Mouse (Mus musculus): ENCODE results near the gene Irak2. TPM values are rescaled to one million over a fixed set of nuclear protein-coding genes. Genes with fewer than 3 reads are reported as not detected.
"Not testable (repeated sequence)": the region's sequence is repeated elsewhere in the genome, so short reads cannot be mapped to it uniquely, and the experiment has no call there.

The Irak2 gene
- polyA plus RNA-seq, 1 experiment from 2014 or later = 19.8 TPM

GRCm38 (mm10) chr6:113697222-113698205 lies 59.2 kb downstream of the Irak2 start:
- Histone ChIP-seq H3K36me3 (ENCODE audit: control insufficient read depth, insufficient read depth, low read length) (no peaks in the 10 kb centered on the region), H3K9me3 (ENCODE audit: control insufficient read depth, low read length) (no peaks in the 10 kb centered on the region), H3K4me1 (ENCODE audit: control insufficient read depth, insufficient read depth, low read length) (peaks cover 26% of the 10 kb centered on the region), H3K27ac (ENCODE audit: low read length) (peak overlapping the region; percentile 90), H3K9ac (ENCODE audit: low read depth, low read length) (peak overlapping the region; percentile 91), H3K27me3 (replicated peaks; ENCODE audit: control insufficient read depth, insufficient read depth, low read length) (no peaks in the 10 kb centered on the region), H3K4me3 (ENCODE audit: low read length) (peak overlapping the region; percentile 91), H3K4me2 (ENCODE audit: low read depth, low read length) (peak overlapping the region; percentile 83)
- WGBS = under 1% methylated on average over 103 of the region's 113 CpGs
- no peak; the same call in 1 of the 2 replicates for ATAC-seq

GRCm38 (mm10) chr6:113712718-113713117 lies 74.5 kb downstream of the Irak2 start:
- no peak overlapping the region for H3K9ac ChIP-seq (ENCODE audit: low read depth, low read length)
- ATAC-seq = peak; percentile 56; the same call in 1 of the 2 replicates
- no peaks in the 10 kb centered on the region for H3K9me3 ChIP-seq (ENCODE audit: control insufficient read depth, low read length)
- H3K36me3 ChIP-seq (ENCODE audit: control insufficient read depth, insufficient read depth, low read length) = peaks cover 23% of the 10 kb centered on the region
- peaks cover 10% of the 10 kb centered on the region; the same call in 1 of the 2 replicates for H3K4me1 ChIP-seq (ENCODE audit: control insufficient read depth, insufficient read depth, low read length)
- H3K4me3 ChIP-seq (ENCODE audit: low read length) = no peak overlapping the region
- H3K4me2 ChIP-seq (ENCODE audit: low read depth, low read length) = no peak overlapping the region
- WGBS = 80% methylated on average over 3 of the region's 3 CpGs
- peak overlapping the region; percentile 26 for H3K27ac ChIP-seq (ENCODE audit: low read length)
- no peaks in the 10 kb centered on the region for H3K27me3 ChIP-seq (replicated peaks; ENCODE audit: control insufficient read depth, insufficient read depth, low read length)

GRCm38 (mm10) chr6:113713389-113713788 lies 75.1 kb downstream of the Irak2 start:
- not testable (repeated sequence) for H3K27ac ChIP-seq (ENCODE audit: low read length); H3K4me3 ChIP-seq (ENCODE audit: low read length); H3K27me3 ChIP-seq (replicated peaks; ENCODE audit: control insufficient read depth, insufficient read depth, low read length); H3K9me3 ChIP-seq (ENCODE audit: control insufficient read depth, low read length); H3K4me2 ChIP-seq (ENCODE audit: low read depth, low read length); H3K9ac ChIP-seq (ENCODE audit: low read depth, low read length); ATAC-seq
- H3K4me1 ChIP-seq (ENCODE audit: control insufficient read depth, insufficient read depth, low read length) = peaks cover 10% of the 10 kb centered on the region; the same call in 1 of the 2 replicates
- 83% methylated on average over 4 of the region's 5 CpGs for whole genome bisulfite sequencing
- peaks cover 17% of the 10 kb centered on the region for H3K36me3 ChIP-seq (ENCODE audit: control insufficient read depth, insufficient read depth, low read length)

GRCm38 (mm10) chr6:113714276-113714675 lies 76.0 kb downstream of the Irak2 start:
- H3K27me3 ChIP-seq (replicated peaks; ENCODE audit: control insufficient read depth, insufficient read depth, low read length) = no peaks in the 10 kb centered on the region
- ATAC-seq = no peak
- peaks cover 10% of the 10 kb centered on the region; the same call in 1 of the 2 replicates for H3K4me1 ChIP-seq (ENCODE audit: control insufficient read depth, insufficient read depth, low read length)
- H3K4me3 ChIP-seq (ENCODE audit: low read length) = no peak overlapping the region
- H3K9me3 ChIP-seq (ENCODE audit: control insufficient read depth, low read length) = no peaks in the 10 kb centered on the region
- H3K27ac ChIP-seq (ENCODE audit: low read length) = peak overlapping the region; percentile 19; the same call in 1 of the 2 replicates
- H3K9ac ChIP-seq (ENCODE audit: low read depth, low read length) = no peak overlapping the region
- no peak overlapping the region for H3K4me2 ChIP-seq (ENCODE audit: low read depth, low read length)
- peaks cover 9% of the 10 kb centered on the region for H3K36me3 ChIP-seq (ENCODE audit: control insufficient read depth, insufficient read depth, low read length)
- 80% methylated on average over 2 of the region's 2 CpGs for WGBS

GRCm38 (mm10) chr6:113714797-113715196 lies 76.5 kb downstream of the Irak2 start:
- peak; percentile 68 for ATAC-seq
- Histone ChIP-seq H3K4me3 (ENCODE audit: low read length) (no peak overlapping the region), H3K9ac (ENCODE audit: low read depth, low read length) (no peak overlapping the region), H3K4me1 (ENCODE audit: control insufficient read depth, insufficient read depth, low read length) (peaks cover 10% of the 10 kb centered on the region; the same call in 1 of the 2 replicates), H3K27me3 (replicated peaks; ENCODE audit: control insufficient read depth, insufficient read depth, low read length) (no peaks in the 10 kb centered on the region), H3K36me3 (ENCODE audit: control insufficient read depth, insufficient read depth, low read length) (peaks cover 4% of the 10 kb centered on the region), H3K4me2 (ENCODE audit: low read depth, low read length) (no peak overlapping the region), H3K27ac (ENCODE audit: low read length) (peak overlapping the region; percentile 19; the same call in 1 of the 2 replicates), H3K9me3 (ENCODE audit: control insufficient read depth, low read length) (no peaks in the 10 kb centered on the region)
- whole genome bisulfite sequencing = 53% methylated on average over 1 of the region's 1 CpGs

- H3K27me3 ChIP-seq (replicated peaks; ENCODE audit: control insufficient read depth, insufficient read depth, low read length) = no peaks in the 10 kb centered on the region
- H3K36me3 ChIP-seq (ENCODE audit: control insufficient read depth, insufficient read depth, low read length) = peaks cover 3% of the 10 kb centered on the region
- H3K27ac ChIP-seq (ENCODE audit: low read length) = no peak overlapping the region
- H3K9ac ChIP-seq (ENCODE audit: low read depth, low read length) = no peak overlapping the region
- H3K4me3 ChIP-seq (ENCODE audit: low read length) = no peak overlapping the region
- WGBS = 88% methylated on average over 3 of the region's 3 CpGs
- H3K9me3 ChIP-seq (ENCODE audit: control insufficient read depth, low read length) = no peaks in the 10 kb centered on the region
- ATAC-seq = no peak
- no peak overlapping the region for H3K4me2 ChIP-seq (ENCODE audit: low read depth, low read length)
- peaks cover 9% of the 10 kb centered on the region; the same call in 1 of the 2 replicates for H3K4me1 ChIP-seq (ENCODE audit: control insufficient read depth, insufficient read depth, low read length)
These were observed 79.3 kb downstream of the Irak2 start for GRCm38 (mm10) chr6:113717541-113717940.

GRCm38 (mm10) chr6:113719878-113720277 lies 81.6 kb downstream of the Irak2 start, which contains the start of gene Ghrl:
Gene Ghrl, minus strand, starts transcription at chr6:113719880.
- Histone ChIP-seq H3K4me3 (ENCODE audit: low read length) (no peak within 1 kb of the TSS), H3K4me1 (ENCODE audit: control insufficient read depth, insufficient read depth, low read length) (peaks cover under 1% of the 10 kb centered on the region; the same call in 1 of the 2 replicates), H3K9ac (ENCODE audit: low read depth, low read length) (no peak within 1 kb of the TSS), H3K27me3 (replicated peaks; ENCODE audit: control insufficient read depth, insufficient read depth, low read length) (no peaks in the 10 kb centered on the region), H3K27ac (ENCODE audit: low read length) (no peak within 1 kb of the TSS), H3K4me2 (ENCODE audit: low read depth, low read length) (no peak within 1 kb of the TSS), H3K9me3 (ENCODE audit: control insufficient read depth, low read length) (no peaks in the 10 kb centered on the region), H3K36me3 (ENCODE audit: control insufficient read depth, insufficient read depth, low read length) (peaks cover 3% of the 10 kb centered on the region)
- 70% methylated on average over 3 of the region's 3 CpGs for whole genome bisulfite sequencing
- no peak for ATAC-seq

- Histone ChIP-seq H3K4me2 (ENCODE audit: low read depth, low read length) (no peak overlapping the region), H3K4me1 (ENCODE audit: control insufficient read depth, insufficient read depth, low read length) (no peaks in the 10 kb centered on the region), H3K9me3 (ENCODE audit: control insufficient read depth, low read length) (no peaks in the 10 kb centered on the region), H3K4me3 (ENCODE audit: low read length) (no peak overlapping the region), H3K9ac (ENCODE audit: low read depth, low read length) (no peak overlapping the region), H3K27ac (ENCODE audit: low read length) (no peak overlapping the region), H3K36me3 (ENCODE audit: control insufficient read depth, insufficient read depth, low read length) (no peaks in the 10 kb centered on the region; the same call in 1 of the 2 replicates), H3K27me3 (replicated peaks; ENCODE audit: control insufficient read depth, insufficient read depth, low read length) (no peaks in the 10 kb centered on the region)
- ATAC-seq = peak; percentile 14; the same call in 1 of the 2 replicates
- 62% methylated on average over 4 of the region's 4 CpGs for WGBS
These were observed 82.8 kb downstream of the Irak2 start for GRCm38 (mm10) chr6:113721061-113721460.

- Histone ChIP-seq H3K9me3 (ENCODE audit: control insufficient read depth, low read length) (no peaks in the 10 kb centered on the region), H3K36me3 (ENCODE audit: control insufficient read depth, insufficient read depth, low read length) (peaks cover 35% of the 10 kb centered on the region), H3K4me3 (ENCODE audit: low read length) (no peak overlapping the region), H3K4me1 (ENCODE audit: control insufficient read depth, insufficient read depth, low read length) (no peaks in the 10 kb centered on the region), H3K27me3 (replicated peaks; ENCODE audit: control insufficient read depth, insufficient read depth, low read length) (no peaks in the 10 kb centered on the region), H3K27ac (ENCODE audit: low read length) (no peak overlapping the region), H3K4me2 (ENCODE audit: low read depth, low read length) (no peak overlapping the region), H3K9ac (ENCODE audit: low read depth, low read length) (no peak overlapping the region)
- WGBS = 89% methylated on average over 7 of the region's 7 CpGs
- no peak for ATAC-seq
These were observed 89.9 kb downstream of the Irak2 start for GRCm38 (mm10) chr6:113728181-113728580.
